ENCODE assay signal across 10 mouse cellular contexts in genomic region chr2:26030288-26030687, GRCm38 (mm10). TPM values are rescaled to one million over a fixed set of nuclear protein-coding genes. Genes with fewer than 3 reads are reported as not detected.
DNase-seq lines count a peak whose midpoint lies in the region; ATAC-seq and TF ChIP-seq lines count a peak whose summit lies in the region.
"Had no signal": no experiment of that assay in that cellular context is flagged by ENCODE, and none has a peak within 500 bp of the region (broad histone marks: within the 10 kb centered on the region; RNA-seq: fewer than 3 reads in every experiment).

No protein-coding gene starts in this region.

- H3K27me3 ChIP-seq in liver, embryonic 14.5 days (ENCODE audit: control insufficient read depth, insufficient read depth, low read length): no peaks in the 10 kb centered on the region; the same call in 1 of the 2 replicates
- H3K27me3 ChIP-seq: hindbrain, embryonic 15.5 days had no signal

- H3K4me3 ChIP-seq in layer of hippocampus, adult 2 months: no peak overlapping the region
- no peak overlapping the region for H3K4me3 ChIP-seq in liver, embryonic 14.5 days (ENCODE audit: insufficient read depth in 1 of 2, low read depth in 2 of 2, low read length in 2 of 2)
- H3K4me3 ChIP-seq: hindbrain, embryonic 15.5 days had no signal

- peak; percentile 44 for TF ChIP-seq CTCF in layer of hippocampus, adult 2 months (conservative IDR thresholded peaks at IDR 0.05)
- TF ChIP-seq CTCF in liver, embryonic 14.5 days (IDR thresholded peaks at IDR 0.05; ENCODE audit: low read depth): peak; percentile 81

- ATAC-seq in liver, embryonic 14.5 days (ENCODE audit: insufficient read depth): peak; percentile 59

- H3K4me1 ChIP-seq in liver, embryonic 14.5 days (replicated peaks; ENCODE audit: control insufficient read depth in 2 of 2, insufficient read depth in 2 of 2, low read length in 1 of 2): peaks cover 4 to 11% of the 10 kb centered on the region in 2 experiments

- H3K36me3 ChIP-seq in liver, embryonic 14.5 days (replicated peaks; ENCODE audit: control insufficient read depth, insufficient read depth, low read depth): no peaks in the 10 kb centered on the region
- H3K36me3 ChIP-seq: hindbrain, embryonic 15.5 days had no signal

- TF ChIP-seq EP300 in liver, embryonic 14.5 days (IDR thresholded peaks at IDR 0.05; ENCODE audit: low read depth): no peak

- H3K27ac ChIP-seq in layer of hippocampus, adult 2 months: no peak overlapping the region
- H3K27ac ChIP-seq in liver, embryonic 14.5 days: no peak overlapping the region
- H3K27ac ChIP-seq: hindbrain, embryonic 15.5 days had no signal

- peak; percentile 30 to 51 for DNase-seq in cerebellum, postnatal 25 days
- DNase-seq in cerebellum, adult 18-20 months: no peak
- no peak for DNase-seq in layer of hippocampus, adult 2 months (ENCODE audit: low spot score in 2 of 2)
- DNase-seq in layer of hippocampus, postnatal 10 days (ENCODE audit: low spot score in 2 of 2): no peak
- peak; percentile 53 for DNase-seq in ZHBTc4 (ENCODE audit: low read depth, low spot score)
- DNase-seq in liver, embryonic 14.5 days (ENCODE audit: low read depth in 3 of 3, low spot score in 3 of 3): no peak
- no peak for DNase-seq in retina, postnatal 1 day
- DNase-seq in left cerebral cortex, adult 18-20 months (ENCODE audit: low spot score in 2 of 2): no peak
- DNase-seq: heart, adult 11 months had no signal

- no peak overlapping the region for H3K9ac ChIP-seq in liver, embryonic 14.5 days (replicated peaks)
- H3K9ac ChIP-seq: hindbrain, embryonic 15.5 days had no signal

- no peaks in the 10 kb centered on the region for H3K9me3 ChIP-seq in liver, embryonic 14.5 days (ENCODE audit: control insufficient read depth, low read length)
- H3K9me3 ChIP-seq: hindbrain, embryonic 15.5 days had no signal

- WGBS in liver, embryonic 14.5 days (ENCODE audit: insufficient replicate concordance): 49% methylated on average over 3 of the region's 3 CpGs

- no peak overlapping the region for H3K4me2 ChIP-seq in liver, embryonic 14.5 days (ENCODE audit: low read depth)
- H3K4me2 ChIP-seq: hindbrain, embryonic 15.5 days had no signal

RNA-seq across cellular contexts. Expression of gene Ubac1, which starts 8.7 kb away (rescaled TPM):
- 10 to 100 TPM; 52.1 to 53.0 TPM for total RNA-seq in layer of hippocampus, adult 2 months (2021)
- 10 to 100 TPM; 70.1 to 70.8 TPM for total RNA-seq in layer of hippocampus, postnatal 10 days (2021)
- polyA plus RNA-seq in liver, embryonic 14.5 days (2012; rRNA removed): 259 and 320 TPM in 2 replicates
- 504 and 526 TPM in 2 replicates for polyA plus RNA-seq in liver, embryonic 14.5 days (2014; fragmentation: Nextera tagmentation; extraction: Ambion mirVana)
- total RNA-seq in left cerebral cortex, adult 18-20 months (2021): 10 to 100 TPM; 55.6 to 59.6 TPM

RNA-seq across cellular contexts. Expression of gene Camsap1, which starts 47.2 kb away (rescaled TPM):
- total RNA-seq in layer of hippocampus, adult 2 months (2021): 100 to 1,000 TPM; 142 to 148 TPM
- 100 to 1,000 TPM; 121 to 140 TPM for total RNA-seq in layer of hippocampus, postnatal 10 days (2021)
- polyA plus RNA-seq in liver, embryonic 14.5 days (2012; rRNA removed): 2.3 and 2.8 TPM in 2 replicates
- polyA plus RNA-seq in liver, embryonic 14.5 days (2014; fragmentation: Nextera tagmentation; extraction: Ambion mirVana): 4.7 and 6.6 TPM in 2 replicates
- total RNA-seq in left cerebral cortex, adult 18-20 months (2021): 100 to 1,000 TPM; 155 to 171 TPM

Comparison
In these comparisons a context has a peak if more than half of its experiments do, and no peak if none do; other contexts are left out.
1. DNase-seq: peak in cerebellum, postnatal 25 days (2 of 2) and ZHBTc4 (single experiment); none in cerebellum, adult 18-20 months (0 of 2), layer of hippocampus, adult 2 months (0 of 2), layer of hippocampus, postnatal 10 days (0 of 2), liver, embryonic 14.5 days (0 of 3), retina, postnatal 1 day (single experiment) and left cerebral cortex, adult 18-20 months (0 of 2).